Mouse (Mus musculus) erythroblast, embryonic 14.5 days (primary cell): ENCODE results near the gene Gm49450.

Experiments
- GATA1 ChIP-seq: IDR thresholded peaks from 2 replicates; pipeline ENCODE4 v1.6.1; 2012; ENCODE audit warnings: low read length, inconsistent platforms, mixed read lengths
- TAL1 ChIP-seq: IDR thresholded peaks from 3 replicates; pipeline ENCODE4 v1.6.1; 2012; ENCODE audit warnings: low read length, inconsistent platforms, mixed read lengths

DNA sequence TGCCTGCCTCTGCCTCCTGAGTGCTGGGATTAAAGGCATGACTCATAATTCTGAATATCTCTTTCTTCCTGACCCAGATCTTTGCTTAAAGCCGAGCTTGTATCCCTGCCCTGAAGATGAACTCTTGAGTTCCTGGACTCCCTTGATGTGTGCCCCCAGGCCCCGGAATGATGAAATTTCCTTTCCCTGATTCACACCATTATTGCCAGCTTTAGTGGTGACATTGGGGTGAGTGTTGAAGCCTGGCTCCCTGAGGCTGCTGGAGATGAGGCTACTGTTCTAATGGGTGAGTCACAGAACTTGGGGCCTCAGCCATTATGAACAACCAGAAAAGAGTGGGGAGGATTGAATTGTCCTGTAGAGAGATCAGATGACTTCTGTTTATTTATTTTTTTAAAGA lies 11.8 kb downstream of the Gm49450 start:
- no peak for TF ChIP-seq GATA1
- TF ChIP-seq TAL1: no peak
